Mouse (Mus musculus) gastrocnemius, postnatal 36 days (tissue): ENCODE measurements around the gene Zc3h10. TPM values are rescaled to one million over a fixed set of nuclear protein-coding genes. Genes with fewer than 3 reads are reported as not detected.
"Not testable (repeated sequence)": the region's sequence is repeated elsewhere in the genome, so short reads cannot be mapped to it uniquely, and the experiment has no call there.

Experiments used
- DNase-seq, 2 experiments: peaks; one replicate each; pipeline ENCODE4 v3.0.0; 2022
- intact Hi-C: fragments of 180-260 bp; cut with DNase I; formaldehyde crosslinking; loops from one replicate; pipeline ENCODE4 v1.15.1; 2025
- total RNA-seq, 2 experiments: library from RNA; stranded (reverse); gene quantifications; 2 replicates each; pipeline ENCODE4 v1.2.3; 2021

Zc3h10 gene
- total RNA-seq, 2 experiments from 2014 or later = 3.7 to 5.3 TPM

GRCm38 (mm10) chr10:128526366-128527356 is 20.9 kb downstream of the Zc3h10 start:
- intact Hi-C loops = no loop called here
- DNase-seq = no peak

GRCm38 (mm10) chr10:128525671-128526308 is 21.8 kb downstream of the Zc3h10 start, which contains the start of gene Esyt1:
Gene Esyt1 (minus strand): TSS chr10:128525871.
- peak; percentile 84 to 91 for DNase-seq
- intact Hi-C loops = no loop called here

GRCm38 (mm10) chr10:128524732-128525662 is 22.6 kb downstream of the Zc3h10 start:
- intact Hi-C loops = no loop called here
- DNase-seq = peak; percentile 23 to 54

GRCm38 (mm10) chr10:128524111-128524731 is 23.4 kb downstream of the Zc3h10 start:
- no peak for DNase-seq
- intact Hi-C loops = no loop called here

- intact Hi-C loops = no loop called here
- no peak for DNase-seq
Observed at GRCm38 (mm10) chr10:128522351-128522750, 25.2 kb downstream of the Zc3h10 start.

GRCm38 (mm10) chr10:128520591-128520990 is 27.0 kb downstream of the Zc3h10 start:
- intact Hi-C loops = loop anchor here (2.0 kb wide), 1 partner anchor 14 kb away; no protein-coding TSS in a partner anchor
- DNase-seq = no peak

GRCm38 (mm10) chr10:128518833-128519232 is 28.7 kb downstream of the Zc3h10 start:
- DNase-seq = no peak
- intact Hi-C loops = no loop called here

- intact Hi-C loops = no loop called here
- DNase-seq = no peak
Observed at GRCm38 (mm10) chr10:128516677-128517076, 30.9 kb downstream of the Zc3h10 start.

- no peak for DNase-seq
- intact Hi-C loops = no loop called here
Observed at GRCm38 (mm10) chr10:128516029-128516428, 31.5 kb downstream of the Zc3h10 start.

- DNase-seq = no peak
- intact Hi-C loops = no loop called here
Observed at GRCm38 (mm10) chr10:128515044-128515443, 32.5 kb downstream of the Zc3h10 start.

- intact Hi-C loops = no loop called here
- DNase-seq = no peak
Observed at GRCm38 (mm10) chr10:128511761-128512160, 35.8 kb downstream of the Zc3h10 start.

- intact Hi-C loops = no loop called here
- DNase-seq = no peak
Observed at GRCm38 (mm10) chr10:128511189-128511588, 36.4 kb downstream of the Zc3h10 start.

- intact Hi-C loops = no loop called here
Observed at GRCm38 (mm10) chr10:128510301-128510700, 37.3 kb downstream of the Zc3h10 start.

GRCm38 (mm10) chr10:128509831-128510230 is 37.7 kb downstream of the Zc3h10 start:
- intact Hi-C loops = no loop called here
- no peak for DNase-seq

More at GRCm38 (mm10) chr10:128510301-128510700, 37.3 kb downstream of the Zc3h10 start:
- DNase-seq = no peak

- intact Hi-C loops = no loop called here
Observed at GRCm38 (mm10) chr10:128509203-128509602, 38.4 kb downstream of the Zc3h10 start.

GRCm38 (mm10) chr10:128508260-128508659 is 39.3 kb downstream of the Zc3h10 start:
- intact Hi-C loops = no loop called here

More at GRCm38 (mm10) chr10:128509203-128509602, 38.4 kb downstream of the Zc3h10 start:
- no peak for DNase-seq

GRCm38 (mm10) chr10:128505974-128506373 is 41.6 kb downstream of the Zc3h10 start:
- DNase-seq = no peak
- intact Hi-C loops = no loop called here

More at GRCm38 (mm10) chr10:128508260-128508659, 39.3 kb downstream of the Zc3h10 start:
- DNase-seq = no peak

- intact Hi-C loops, DNase-seq: not testable (repeated sequence)
Observed at GRCm38 (mm10) chr10:128505371-128505667, 42.3 kb downstream of the Zc3h10 start.

GRCm38 (mm10) chr10:128504641-128505370 is 42.8 kb downstream of the Zc3h10 start:
- intact Hi-C loops = no loop called here
- no peak for DNase-seq
